Mouse (Mus musculus): ENCODE data around the gene Ndufa5. TPM values are rescaled to one million over a fixed set of nuclear protein-coding genes. Genes with fewer than 3 reads are reported as not detected.

The Ndufa5 gene
- polyA plus RNA-seq, 1 experiment from 2014 or later, result 298 TPM

GRCm38 (mm10) chr6:24552046-24552445, 24.2 kb upstream of the Ndufa5 start:
- H3K9ac ChIP-seq, result no peak overlapping the region
- no peak overlapping the region for H3K4me2 ChIP-seq (replicated peaks)
- no peak overlapping the region for H3K27ac ChIP-seq (replicated peaks)
- H3K4me3 ChIP-seq (replicated peaks), result no peak overlapping the region
- 65% methylated on average over 7 of the region's 7 CpGs for WGBS
- H3K4me1 ChIP-seq, result no peaks in the 10 kb centered on the region
- H3K9me3 ChIP-seq (replicated peaks), result no peaks in the 10 kb centered on the region
- no peak for ATAC-seq (ENCODE audit: insufficient number of reproducible peaks, low FRiP score, low TSS enrichment, low read depth)
- no peaks in the 10 kb centered on the region for H3K27me3 ChIP-seq
- no peaks in the 10 kb centered on the region for H3K36me3 ChIP-seq

- no peaks in the 10 kb centered on the region for H3K36me3 ChIP-seq
- no peak overlapping the region for H3K27ac ChIP-seq (replicated peaks)
- H3K4me3 ChIP-seq (replicated peaks), result no peak overlapping the region
- H3K9me3 ChIP-seq (replicated peaks), result no peaks in the 10 kb centered on the region
- no peaks in the 10 kb centered on the region for H3K27me3 ChIP-seq
- ATAC-seq (ENCODE audit: insufficient number of reproducible peaks, low FRiP score, low TSS enrichment, low read depth), result no peak
- WGBS, result 78% methylated on average over 2 of the region's 2 CpGs
- no peak overlapping the region for H3K4me2 ChIP-seq (replicated peaks)
- H3K4me1 ChIP-seq, result no peaks in the 10 kb centered on the region
- H3K9ac ChIP-seq, result no peak overlapping the region
Observed at GRCm38 (mm10) chr6:24549801-24550200, 22.0 kb upstream of the Ndufa5 start.

DNA sequence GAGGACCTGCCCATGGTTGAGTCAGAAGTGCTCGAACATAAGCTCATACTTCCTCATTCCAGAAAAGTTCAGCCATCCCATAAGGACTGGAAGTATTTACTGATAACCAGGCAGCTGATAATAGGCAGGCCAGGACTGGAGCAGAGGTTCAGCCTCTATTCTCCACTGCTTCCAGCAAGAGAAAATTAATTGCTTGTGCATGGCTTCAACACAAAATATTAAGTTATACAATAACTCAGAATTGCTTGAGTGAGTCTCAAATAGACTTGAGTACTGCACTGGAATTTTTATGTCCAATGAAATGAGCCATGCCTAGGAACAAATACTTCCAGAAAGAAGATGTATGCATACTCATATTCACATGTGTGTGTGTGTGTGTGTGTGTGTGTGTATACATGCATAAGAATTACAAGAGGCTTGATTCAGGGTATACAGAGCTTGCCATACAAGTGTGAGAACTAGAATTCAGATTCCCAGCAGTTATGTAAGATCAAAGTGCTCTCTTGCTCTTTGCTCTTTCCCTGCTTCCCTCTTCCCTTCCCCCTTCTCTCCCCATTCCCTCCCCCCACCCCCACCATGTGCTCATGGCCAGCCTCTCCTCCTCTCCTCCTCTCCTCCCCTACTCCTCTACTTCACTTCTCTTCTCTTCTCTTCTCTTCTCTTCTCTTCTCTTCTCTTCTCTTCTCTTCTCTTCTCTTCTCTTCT, 19.1 kb upstream of the Ndufa5 start:
- Histone ChIP-seq H3K4me3 (replicated peaks) (no peak overlapping the region), H3K27me3 (no peaks in the 10 kb centered on the region), H3K9ac (no peak overlapping the region), H3K4me1 (no peaks in the 10 kb centered on the region), H3K27ac (replicated peaks) (no peak overlapping the region), H3K9me3 (replicated peaks) (no peaks in the 10 kb centered on the region), H3K4me2 (replicated peaks) (no peak overlapping the region), H3K36me3 (no peaks in the 10 kb centered on the region)
- WGBS, result 58% methylated on average over 1 of the region's 1 CpGs
- no peak for ATAC-seq (ENCODE audit: insufficient number of reproducible peaks, low FRiP score, low TSS enrichment, low read depth)

DNA sequence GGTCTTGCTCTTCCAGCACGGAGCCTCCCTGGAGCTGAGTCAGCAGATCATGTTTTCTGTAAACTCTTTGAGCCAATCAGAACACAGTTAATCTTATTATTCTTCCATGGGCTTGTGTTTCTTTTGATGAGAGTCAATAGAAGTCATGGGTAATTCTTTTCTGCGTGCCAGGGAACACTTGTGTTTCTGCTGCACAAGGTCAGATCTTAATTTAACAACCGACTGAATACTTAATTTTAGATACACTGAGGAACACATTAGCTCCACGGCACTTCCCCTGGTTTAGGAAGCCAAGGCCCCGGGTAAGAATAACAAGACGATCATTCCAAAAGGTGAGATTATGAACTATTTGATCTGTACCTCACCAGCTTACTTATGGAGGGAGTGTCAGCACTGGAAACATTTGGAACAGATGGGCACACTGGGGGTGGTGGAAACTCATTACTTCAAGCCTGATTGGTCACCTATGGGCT, 15.3 kb upstream of the Ndufa5 start:
- Histone ChIP-seq H3K27me3 (no peaks in the 10 kb centered on the region), H3K9ac (no peak overlapping the region), H3K4me1 (no peaks in the 10 kb centered on the region), H3K4me2 (replicated peaks) (no peak overlapping the region), H3K9me3 (replicated peaks) (no peaks in the 10 kb centered on the region), H3K4me3 (replicated peaks) (no peak overlapping the region), H3K27ac (replicated peaks) (no peak overlapping the region), H3K36me3 (no peaks in the 10 kb centered on the region)
- WGBS, result 55% methylated on average over 6 of the region's 6 CpGs
- ATAC-seq (ENCODE audit: insufficient number of reproducible peaks, low FRiP score, low TSS enrichment, low read depth), result no peak

DNA sequence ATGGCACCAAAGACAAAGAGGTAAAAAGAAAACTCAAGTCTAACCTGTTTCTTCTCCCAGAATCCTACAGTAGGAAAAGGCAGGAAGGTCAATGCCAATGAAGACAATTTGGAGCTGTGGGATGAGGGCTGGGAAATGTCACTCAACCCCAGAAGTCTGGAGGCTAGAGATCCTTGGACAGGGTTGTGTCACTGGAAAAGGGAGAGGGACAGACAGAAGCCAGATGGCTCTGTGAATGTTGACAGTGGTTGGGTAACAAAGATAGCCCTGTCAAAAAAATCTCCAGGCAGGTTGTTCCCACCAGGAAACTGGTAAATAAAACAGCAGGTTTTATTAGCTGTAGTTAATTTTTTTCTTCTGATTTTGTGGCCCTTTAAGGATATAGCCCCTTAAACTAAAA, 14.6 kb upstream of the Ndufa5 start:
- Histone ChIP-seq H3K9me3 (replicated peaks) (no peaks in the 10 kb centered on the region), H3K4me1 (no peaks in the 10 kb centered on the region), H3K4me3 (replicated peaks) (no peak overlapping the region), H3K27me3 (no peaks in the 10 kb centered on the region), H3K9ac (no peak overlapping the region), H3K27ac (replicated peaks) (no peak overlapping the region), H3K36me3 (no peaks in the 10 kb centered on the region), H3K4me2 (replicated peaks) (no peak overlapping the region)
- no peak for ATAC-seq (ENCODE audit: insufficient number of reproducible peaks, low FRiP score, low TSS enrichment, low read depth)

- no peak overlapping the region for H3K4me2 ChIP-seq (replicated peaks)
- no peaks in the 10 kb centered on the region for H3K9me3 ChIP-seq (replicated peaks)
- H3K36me3 ChIP-seq, result no peaks in the 10 kb centered on the region
- H3K9ac ChIP-seq, result no peak overlapping the region
- no peak overlapping the region for H3K4me3 ChIP-seq (replicated peaks)
- H3K27ac ChIP-seq (replicated peaks), result no peak overlapping the region
- WGBS, result 76% methylated on average over 4 of the region's 4 CpGs
- H3K27me3 ChIP-seq, result no peaks in the 10 kb centered on the region
- H3K4me1 ChIP-seq, result no peaks in the 10 kb centered on the region
- ATAC-seq (ENCODE audit: insufficient number of reproducible peaks, low FRiP score, low TSS enrichment, low read depth), result no peak
Observed at GRCm38 (mm10) chr6:24540106-24540505, 12.3 kb upstream of the Ndufa5 start.

- Histone ChIP-seq H3K4me2 (replicated peaks) (no peak overlapping the region), H3K9me3 (replicated peaks) (no peaks in the 10 kb centered on the region), H3K27me3 (no peaks in the 10 kb centered on the region), H3K4me1 (no peaks in the 10 kb centered on the region), H3K9ac (no peak overlapping the region), H3K27ac (replicated peaks) (no peak overlapping the region), H3K4me3 (replicated peaks) (no peak overlapping the region), H3K36me3 (no peaks in the 10 kb centered on the region)
- no peak for ATAC-seq (ENCODE audit: insufficient number of reproducible peaks, low FRiP score, low TSS enrichment, low read depth)
- 77% methylated on average over 3 of the region's 3 CpGs for WGBS
Observed at GRCm38 (mm10) chr6:24538435-24538834, 10.6 kb upstream of the Ndufa5 start.

DNA sequence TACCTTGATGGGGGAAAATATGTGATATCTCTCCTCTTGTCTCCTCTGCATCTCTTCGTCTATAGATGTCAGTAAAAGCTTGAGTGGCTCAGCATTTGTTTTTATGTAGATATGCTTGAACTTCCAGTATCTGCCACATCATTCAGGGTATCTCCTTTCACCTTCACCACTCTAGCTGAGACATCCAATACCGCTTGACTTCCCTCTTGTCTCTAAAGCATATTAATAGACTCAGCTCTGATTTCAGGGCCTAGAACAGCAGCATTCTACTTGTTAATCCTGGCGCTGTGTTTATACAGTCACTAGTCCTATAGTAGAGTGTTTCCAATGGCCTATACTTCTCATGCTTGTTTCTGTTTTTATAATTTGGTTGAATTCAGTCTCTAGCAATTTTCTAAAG, 5.0 kb upstream of the Ndufa5 start:
- Histone ChIP-seq H3K4me3 (replicated peaks) (no peak overlapping the region), H3K9ac (no peak overlapping the region), H3K9me3 (replicated peaks) (no peaks in the 10 kb centered on the region), H3K36me3 (no peaks in the 10 kb centered on the region), H3K27ac (replicated peaks) (no peak overlapping the region), H3K4me2 (replicated peaks) (no peak overlapping the region), H3K4me1 (peaks cover 13% of the 10 kb centered on the region), H3K27me3 (no peaks in the 10 kb centered on the region)
- no peak for ATAC-seq (ENCODE audit: insufficient number of reproducible peaks, low FRiP score, low TSS enrichment, low read depth)
- WGBS, result 64% methylated on average over 3 of the region's 3 CpGs

- Histone ChIP-seq H3K4me2 (replicated peaks) (peak overlapping the region; percentile 43), H3K4me3 (replicated peaks) (peak overlapping the region; percentile 19), H3K9me3 (replicated peaks) (no peaks in the 10 kb centered on the region), H3K27ac (replicated peaks) (no peak overlapping the region), H3K4me1 (peaks cover 23% of the 10 kb centered on the region), H3K27me3 (no peaks in the 10 kb centered on the region), H3K36me3 (no peaks in the 10 kb centered on the region), H3K9ac (no peak overlapping the region)
- 22% methylated on average over 11 of the region's 11 CpGs for WGBS
- ATAC-seq (ENCODE audit: insufficient number of reproducible peaks, low FRiP score, low TSS enrichment, low read depth), result no peak
Observed at GRCm38 (mm10) chr6:24530711-24531420, 3.1 kb upstream of the Ndufa5 start.

DNA sequence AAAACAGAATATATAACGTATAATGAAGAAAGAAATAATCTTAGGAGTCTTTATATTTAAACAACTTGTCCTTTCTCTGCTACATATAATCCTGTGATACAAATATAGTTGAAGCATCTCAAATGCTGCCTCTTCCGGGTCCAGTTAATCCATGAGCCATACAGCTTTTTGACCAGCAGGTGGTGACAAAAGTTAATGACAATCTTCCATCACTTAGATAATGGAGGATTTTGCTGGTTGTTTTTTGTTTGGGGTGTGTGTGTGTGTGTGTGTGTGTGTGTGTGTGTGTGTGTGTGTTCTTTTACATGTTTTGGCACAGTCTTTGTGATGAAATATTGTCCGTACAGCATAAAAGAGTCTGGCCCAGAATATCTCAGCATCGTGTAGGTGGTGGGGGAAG, 2.4 kb upstream of the Ndufa5 start:
- no peaks in the 10 kb centered on the region for H3K9me3 ChIP-seq (replicated peaks)
- no peaks in the 10 kb centered on the region for H3K36me3 ChIP-seq
- H3K9ac ChIP-seq, result no peak overlapping the region
- WGBS, result 16% methylated on average over 4 of the region's 4 CpGs
- H3K4me2 ChIP-seq (replicated peaks), result peak overlapping the region; percentile 43
- peak overlapping the region; percentile 19 for H3K4me3 ChIP-seq (replicated peaks)
- H3K27me3 ChIP-seq, result no peaks in the 10 kb centered on the region
- H3K4me1 ChIP-seq, result peaks cover 26% of the 10 kb centered on the region
- H3K27ac ChIP-seq (replicated peaks), result no peak overlapping the region
- ATAC-seq (ENCODE audit: insufficient number of reproducible peaks, low FRiP score, low TSS enrichment, low read depth), result no peak

DNA sequence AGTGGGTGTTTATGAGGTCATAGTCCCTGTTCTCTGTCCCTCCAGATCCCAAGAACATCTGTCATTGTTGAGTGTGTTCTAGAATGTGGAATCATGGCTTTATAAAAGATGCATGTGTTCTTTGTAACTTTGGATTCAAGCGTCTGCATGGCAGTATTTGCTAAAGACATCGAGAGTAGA, 141 bp upstream of the Ndufa5 start, which contains the start of gene Asb15:
Asb15 (plus strand) TSS at position 81 of the 180 bp plus-strand sequence.
- 43% methylated on average over 2 of the region's 2 CpGs for WGBS
- no peaks in the 10 kb centered on the region for H3K9me3 ChIP-seq (replicated peaks)
- 0 out of 2 replicates have a peak within 1 kb of the TSS, but pooled peaks have one; percentile 31 for H3K27ac ChIP-seq (replicated peaks)
- H3K27me3 ChIP-seq, result no peaks in the 10 kb centered on the region
- H3K9ac ChIP-seq, result peak within 1 kb of the TSS; percentile 65
- H3K4me1 ChIP-seq, result peaks cover 26% of the 10 kb centered on the region
- no peak for ATAC-seq (ENCODE audit: insufficient number of reproducible peaks, low FRiP score, low TSS enrichment, low read depth)
- no peaks in the 10 kb centered on the region for H3K36me3 ChIP-seq
- H3K4me2 ChIP-seq (replicated peaks), result peak within 1 kb of the TSS; percentile 67
- peak within 1 kb of the TSS; percentile 79 for H3K4me3 ChIP-seq (replicated peaks)

GRCm38 (mm10) chr6:24525705-24526104, 2.1 kb downstream of the Ndufa5 start:
- Histone ChIP-seq H3K4me2 (replicated peaks) (no peak overlapping the region), H3K4me3 (replicated peaks) (peak overlapping the region; percentile 79; the same call in 1 of the 2 replicates), H3K27me3 (no peaks in the 10 kb centered on the region), H3K9me3 (replicated peaks) (no peaks in the 10 kb centered on the region), H3K9ac (no peak overlapping the region), H3K4me1 (peaks cover 20% of the 10 kb centered on the region), H3K36me3 (peaks cover 13% of the 10 kb centered on the region), H3K27ac (replicated peaks) (no peak overlapping the region)
- WGBS, result 74% methylated on average over 3 of the region's 3 CpGs
- ATAC-seq (ENCODE audit: insufficient number of reproducible peaks, low FRiP score, low TSS enrichment, low read depth), result no peak

Measured in embryonic facial prominence, embryonic 15.5 days (tissue).